Mouse (Mus musculus): ENCODE results near the gene Rab37. TPM values are rescaled to one million over a fixed set of nuclear protein-coding genes. Genes with fewer than 3 reads are reported as not detected.

Gene Rab37
- polyA plus RNA-seq, 1 experiment: 0.02 TPM

- Histone ChIP-seq H3K36me3 (ENCODE audit: control insufficient read depth, insufficient read depth) (no peaks in the 10 kb centered on the region), H3ac (ENCODE audit: control insufficient read depth, insufficient read length) (no peak overlapping the region), H3K4me3 (no peak overlapping the region), H3K4me2 (ENCODE audit: low read depth) (no peak overlapping the region), H3K79me2 (ENCODE audit: control insufficient read depth, insufficient read depth) (no peaks in the 10 kb centered on the region), H3K27me3 (ENCODE audit: control insufficient read depth, insufficient read depth, insufficient read length) (peaks cover 8% of the 10 kb centered on the region)
- TF ChIP-seq TCF3 (IDR thresholded peaks at IDR 0.05; ENCODE audit: insufficient read length, low read depth): no peak
- TF ChIP-seq CEBPB (IDR thresholded peaks at IDR 0.05; ENCODE audit: insufficient read depth, poor library complexity, severe bottlenecking): no peak
- no peak for TF ChIP-seq POLR2A (IDR thresholded peaks at IDR 0.05; ENCODE audit: insufficient read length, low read depth)
- TF ChIP-seq MYOG (IDR thresholded peaks at IDR 0.05; ENCODE audit: control insufficient read depth in 1 of 3, insufficient read depth in 1 of 3, insufficient read length in 2 of 3, low read depth in 2 of 3): no peak
- no peak for TF ChIP-seq USF1 (IDR thresholded peaks at IDR 0.05; ENCODE audit: low read depth)
- TF ChIP-seq TCF12 (IDR thresholded peaks at IDR 0.05; ENCODE audit: insufficient read depth, poor library complexity, severe bottlenecking): no peak
- TF ChIP-seq MAX (IDR thresholded peaks at IDR 0.05; ENCODE audit: low read depth): no peak
- no peak for TF ChIP-seq SRF (IDR thresholded peaks at IDR 0.05; ENCODE audit: control insufficient read depth, insufficient read length, low read depth)
- no peak for TF ChIP-seq E2F4 (IDR thresholded peaks at IDR 0.05; ENCODE audit: insufficient read depth)
- TF ChIP-seq MYOD1 (IDR thresholded peaks at IDR 0.05; ENCODE audit: control insufficient read depth in 1 of 3, insufficient read length in 2 of 3, low read depth in 2 of 3): no peak
- TF ChIP-seq POLR2AphosphoS2 (IDR thresholded peaks at IDR 0.05; ENCODE audit: insufficient read length, low read depth): no peak
- no peak for TF ChIP-seq REST (IDR thresholded peaks at IDR 0.05; ENCODE audit: insufficient read depth, insufficient read length)
Measured at GRCm38 (mm10) chr11:115160016-115160797, 69.0 kb downstream of the Rab37 start.

DNA sequence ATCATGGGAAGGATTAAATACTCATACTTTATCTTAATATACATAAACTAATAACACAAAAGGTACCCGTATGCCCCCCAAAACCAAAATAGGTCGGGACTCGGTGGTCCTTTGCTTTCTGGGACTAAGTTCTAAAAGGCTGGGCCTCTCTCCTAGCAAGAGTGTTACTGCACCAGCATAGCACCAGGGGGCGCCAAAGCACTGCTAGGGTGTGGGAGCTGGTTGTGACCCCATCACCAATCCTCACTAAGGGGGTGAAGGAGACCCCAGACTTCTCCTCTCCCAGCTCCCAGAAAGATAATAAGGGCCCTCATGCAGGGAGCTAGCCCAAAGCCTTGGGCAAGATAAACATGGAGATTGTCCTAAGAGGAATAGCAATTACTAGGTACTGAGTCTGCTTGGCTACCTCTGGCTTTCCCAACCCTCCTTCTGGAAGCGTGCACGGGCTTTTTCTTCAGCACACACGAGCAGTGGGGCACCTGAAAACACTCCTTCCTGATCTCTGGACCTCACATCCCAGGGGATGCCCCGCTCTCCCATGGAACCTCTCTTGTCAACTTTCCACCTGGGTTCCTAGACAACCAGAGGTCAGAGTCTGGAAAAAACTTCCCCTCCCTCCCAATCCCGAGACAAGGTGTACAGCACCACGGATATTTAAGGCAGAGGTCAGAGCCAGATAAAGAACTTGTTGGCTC is 69.8 kb downstream of the Rab37 start:
- H3ac ChIP-seq (ENCODE audit: control insufficient read depth, insufficient read length): no peak overlapping the region
- no peak for TF ChIP-seq MAX (IDR thresholded peaks at IDR 0.05; ENCODE audit: low read depth)
- TF ChIP-seq MYOD1 (IDR thresholded peaks at IDR 0.05; ENCODE audit: control insufficient read depth in 1 of 3, insufficient read length in 2 of 3, low read depth in 2 of 3): no peak
- no peaks in the 10 kb centered on the region for H3K36me3 ChIP-seq (ENCODE audit: control insufficient read depth, insufficient read depth)
- no peak overlapping the region for H3K4me2 ChIP-seq (ENCODE audit: low read depth)
- no peak overlapping the region for H3K4me3 ChIP-seq
- H3K79me2 ChIP-seq (ENCODE audit: control insufficient read depth, insufficient read depth): peaks cover 8% of the 10 kb centered on the region
- peaks cover 5% of the 10 kb centered on the region for H3K27me3 ChIP-seq (ENCODE audit: control insufficient read depth, insufficient read depth, insufficient read length)

DNA sequence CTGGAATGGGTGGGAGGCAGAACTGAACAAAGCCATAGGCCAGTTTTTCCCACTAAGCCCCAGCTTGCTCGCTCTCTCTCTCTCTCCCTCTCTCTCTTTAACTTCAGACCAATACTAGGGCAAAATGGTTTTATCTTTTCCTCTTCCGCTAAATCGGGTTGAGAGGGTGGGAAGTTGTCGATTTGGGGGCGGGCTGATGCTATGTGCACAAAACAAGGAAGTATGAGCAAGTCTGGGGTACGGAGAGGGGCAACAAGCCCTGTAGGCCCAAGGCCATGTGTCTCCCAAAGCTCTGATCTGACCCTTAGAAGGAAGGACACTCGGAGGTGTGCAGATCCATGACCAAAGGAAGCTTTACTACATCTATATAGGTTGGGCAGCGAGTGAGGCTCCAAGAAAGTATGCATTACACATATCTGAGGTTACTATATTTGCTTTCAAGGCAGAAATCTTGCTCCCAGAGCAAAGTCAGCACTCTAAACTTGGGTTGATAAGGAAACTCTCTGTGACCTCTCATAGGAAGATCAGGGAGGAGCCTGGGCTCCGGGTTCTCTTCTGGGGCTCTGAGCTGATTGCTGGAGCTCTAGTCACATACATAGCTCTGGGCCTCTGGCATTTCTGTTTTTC is 70.5 kb downstream of the Rab37 start:
- Histone ChIP-seq H3K27me3 (ENCODE audit: control insufficient read depth, insufficient read depth, insufficient read length) (peaks cover 2% of the 10 kb centered on the region), H3ac (ENCODE audit: control insufficient read depth, insufficient read length) (no peak overlapping the region), H3K4me3 (no peak overlapping the region), H3K79me2 (ENCODE audit: control insufficient read depth, insufficient read depth) (peaks cover 8% of the 10 kb centered on the region), H3K36me3 (ENCODE audit: control insufficient read depth, insufficient read depth) (no peaks in the 10 kb centered on the region), H3K4me2 (ENCODE audit: low read depth) (no peak overlapping the region)
- no peak for TF ChIP-seq REST (IDR thresholded peaks at IDR 0.05; ENCODE audit: insufficient read depth, insufficient read length)
- TF ChIP-seq POLR2AphosphoS2 (IDR thresholded peaks at IDR 0.05; ENCODE audit: insufficient read length, low read depth): no peak
- no peak for TF ChIP-seq SRF (IDR thresholded peaks at IDR 0.05; ENCODE audit: control insufficient read depth, insufficient read length, low read depth)
- TF ChIP-seq MYOG (IDR thresholded peaks at IDR 0.05; ENCODE audit: control insufficient read depth in 1 of 3, insufficient read depth in 1 of 3, insufficient read length in 2 of 3, low read depth in 2 of 3): no peak
- no peak for TF ChIP-seq CEBPB (IDR thresholded peaks at IDR 0.05; ENCODE audit: insufficient read depth, poor library complexity, severe bottlenecking)
- no peak for TF ChIP-seq MAX (IDR thresholded peaks at IDR 0.05; ENCODE audit: low read depth)
- no peak for TF ChIP-seq TCF12 (IDR thresholded peaks at IDR 0.05; ENCODE audit: insufficient read depth, poor library complexity, severe bottlenecking)
- TF ChIP-seq TCF3 (IDR thresholded peaks at IDR 0.05; ENCODE audit: insufficient read length, low read depth): no peak
- TF ChIP-seq USF1 (IDR thresholded peaks at IDR 0.05; ENCODE audit: low read depth): no peak
- TF ChIP-seq MYOD1 (IDR thresholded peaks at IDR 0.05; ENCODE audit: control insufficient read depth in 1 of 3, insufficient read length in 2 of 3, low read depth in 2 of 3): no peak
- no peak for TF ChIP-seq POLR2A (IDR thresholded peaks at IDR 0.05; ENCODE audit: insufficient read length, low read depth)
- no peak for TF ChIP-seq E2F4 (IDR thresholded peaks at IDR 0.05; ENCODE audit: insufficient read depth)

- Histone ChIP-seq H3ac (ENCODE audit: control insufficient read depth, insufficient read length) (no peak overlapping the region), H3K27me3 (ENCODE audit: control insufficient read depth, insufficient read depth, insufficient read length) (no peaks in the 10 kb centered on the region), H3K79me2 (ENCODE audit: control insufficient read depth, insufficient read depth) (peaks cover 8% of the 10 kb centered on the region), H3K4me3 (peak overlapping the region; percentile 67), H3K36me3 (ENCODE audit: control insufficient read depth, insufficient read depth) (no peaks in the 10 kb centered on the region), H3K4me2 (ENCODE audit: low read depth) (peak overlapping the region; percentile 95)
- TF ChIP-seq CEBPB (IDR thresholded peaks at IDR 0.05; ENCODE audit: insufficient read depth, poor library complexity, severe bottlenecking) (no peak), TCF3 (IDR thresholded peaks at IDR 0.05; ENCODE audit: insufficient read length, low read depth) (no peak), MYOG (IDR thresholded peaks at IDR 0.05; ENCODE audit: control insufficient read depth in 1 of 3, insufficient read depth in 1 of 3, insufficient read length in 2 of 3, low read depth in 2 of 3) (no peak), E2F4 (IDR thresholded peaks at IDR 0.05; ENCODE audit: insufficient read depth) (no peak), POLR2A (IDR thresholded peaks at IDR 0.05; ENCODE audit: insufficient read length, low read depth) (no peak), REST (IDR thresholded peaks at IDR 0.05; ENCODE audit: insufficient read depth, insufficient read length) (no peak), POLR2AphosphoS2 (IDR thresholded peaks at IDR 0.05; ENCODE audit: insufficient read length, low read depth) (no peak), TCF12 (IDR thresholded peaks at IDR 0.05; ENCODE audit: insufficient read depth, poor library complexity, severe bottlenecking) (no peak), MAX (IDR thresholded peaks at IDR 0.05; ENCODE audit: low read depth) (no peak), USF1 (IDR thresholded peaks at IDR 0.05; ENCODE audit: low read depth) (no peak), MYOD1 (IDR thresholded peaks at IDR 0.05; ENCODE audit: control insufficient read depth in 1 of 3, insufficient read length in 2 of 3, low read depth in 2 of 3) (no peak), SRF (IDR thresholded peaks at IDR 0.05; ENCODE audit: control insufficient read depth, insufficient read length, low read depth) (no peak)
Measured at GRCm38 (mm10) chr11:115162205-115162601, 71.0 kb downstream of the Rab37 start.

All from myocyte (in vitro differentiated cells).